Mouse (Mus musculus) frontal cortex, adult 2 months (tissue): ENCODE measurements at regions not wholly inside any gene's neighbourhood (a gene's known extent, or its start where the extent isn't known, plus 50 kb on each side); places are given as distances from the start of the nearest gene placed in this dataset.

Experiments used
- DNase-seq, 2 experiments: peaks; one replicate each; pipeline ENCODE4 v3.0.0; 2022; ENCODE audit warnings: low spot score in 1 of 2; ENCODE audit errors: extremely low spot score in 1 of 2

DNA sequence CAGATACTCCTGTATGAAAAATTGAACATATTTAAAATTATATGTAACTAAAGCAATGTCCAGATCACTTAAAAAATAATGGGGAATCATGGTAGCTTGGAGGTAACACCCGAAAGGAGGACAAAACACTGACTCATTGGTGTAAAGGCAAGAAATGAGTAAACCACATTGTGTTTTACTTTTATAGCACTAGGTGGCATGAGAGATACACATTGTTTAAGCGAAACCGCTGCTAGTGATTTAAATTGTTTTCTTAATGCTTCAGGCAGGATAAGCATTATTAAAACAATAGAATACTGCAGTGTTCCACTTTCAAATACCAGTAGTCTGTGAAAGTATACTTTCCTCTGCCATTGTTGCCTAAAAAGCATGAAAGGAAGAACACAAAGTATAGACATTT, 158.5 kb upstream of the 4930595M18Rik start:
- peak in 1 of 2 experiments; percentile 15 for DNase-seq
